Mouse (Mus musculus) natural killer cell, adult 2 months (primary cell): ENCODE data around the gene Cox17.

Experiments used
- DNase-seq, 2 experiments: peaks; one replicate each; pipeline ENCODE4 v3.0.0; 2022; ENCODE audit warnings: low spot score in 2 of 2

The Cox17 gene

DNA sequence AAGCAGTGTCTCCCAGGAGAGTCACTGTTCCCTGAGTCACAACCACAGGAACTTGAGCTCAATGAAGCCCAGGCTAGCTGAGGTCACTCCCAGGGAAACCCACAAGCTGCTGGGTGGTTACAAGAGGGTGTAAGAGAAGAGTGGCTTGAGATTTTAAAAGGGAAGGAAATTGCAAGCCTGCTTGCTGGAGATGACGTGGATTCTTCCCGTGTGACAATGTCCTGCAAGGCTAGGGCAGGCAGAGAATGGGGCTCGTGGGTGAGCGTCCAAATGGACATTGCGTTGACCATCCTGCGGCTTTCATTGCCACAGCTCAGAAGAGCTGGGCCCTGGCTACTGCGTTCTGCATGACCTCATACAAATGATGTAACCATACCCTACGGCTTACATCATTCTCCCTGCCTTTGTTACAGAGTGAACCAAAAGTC, 47.4 kb downstream of the Cox17 start:
- DNase-seq: no peak

DNA sequence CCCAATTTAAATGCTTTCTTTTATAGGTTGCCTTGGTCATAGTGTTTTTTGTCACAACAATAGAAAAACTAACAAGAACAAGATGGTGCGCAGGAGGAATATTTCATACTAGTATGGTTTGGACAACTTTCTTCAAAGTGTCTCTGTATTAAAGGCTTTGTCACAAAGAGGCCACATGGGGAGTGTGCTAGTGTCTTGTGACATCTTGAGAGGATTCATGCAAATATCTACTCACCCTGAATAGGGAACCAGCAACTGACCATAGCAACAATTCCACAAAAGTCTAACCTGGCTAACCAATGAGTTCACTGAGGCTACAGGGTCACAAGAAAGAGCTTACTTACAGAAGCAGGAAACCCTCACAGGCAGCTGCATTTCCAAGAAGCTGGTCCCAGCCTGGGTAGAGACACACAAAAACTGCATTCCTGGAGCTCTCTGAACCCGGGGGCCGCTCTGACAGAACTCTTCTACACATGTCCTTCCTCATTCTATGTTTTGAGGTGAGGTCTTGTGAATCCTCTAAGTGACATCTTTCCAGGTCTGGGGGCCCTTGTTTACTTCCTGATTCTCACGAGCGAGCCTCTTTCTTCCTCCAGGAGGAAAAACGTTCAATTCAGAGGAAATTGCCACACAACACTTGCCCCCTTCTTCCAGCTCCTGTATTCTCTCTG, 48.4 kb downstream of the Cox17 start:
- DNase-seq: no peak

DNA sequence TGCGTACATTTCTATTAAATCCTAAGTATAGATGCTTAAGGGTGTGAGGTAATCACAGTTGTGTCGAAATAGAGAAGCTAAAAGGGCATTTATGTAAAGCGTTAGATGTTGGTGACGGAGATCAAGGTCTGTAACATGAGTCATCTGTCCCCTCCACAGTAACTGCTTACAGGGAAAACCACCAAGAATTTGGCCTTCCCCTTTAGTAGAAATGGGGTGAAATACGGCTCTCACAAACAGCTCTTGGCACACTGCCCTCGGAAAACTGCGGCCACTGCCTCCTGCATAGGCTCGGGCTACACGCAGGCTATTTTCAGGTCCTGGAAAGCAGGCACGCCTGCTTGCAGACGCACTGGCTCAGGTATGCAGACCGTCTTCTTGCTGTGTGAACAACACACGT, 49.4 kb downstream of the Cox17 start:
- peak; percentile 54 to 68 for DNase-seq

DNA sequence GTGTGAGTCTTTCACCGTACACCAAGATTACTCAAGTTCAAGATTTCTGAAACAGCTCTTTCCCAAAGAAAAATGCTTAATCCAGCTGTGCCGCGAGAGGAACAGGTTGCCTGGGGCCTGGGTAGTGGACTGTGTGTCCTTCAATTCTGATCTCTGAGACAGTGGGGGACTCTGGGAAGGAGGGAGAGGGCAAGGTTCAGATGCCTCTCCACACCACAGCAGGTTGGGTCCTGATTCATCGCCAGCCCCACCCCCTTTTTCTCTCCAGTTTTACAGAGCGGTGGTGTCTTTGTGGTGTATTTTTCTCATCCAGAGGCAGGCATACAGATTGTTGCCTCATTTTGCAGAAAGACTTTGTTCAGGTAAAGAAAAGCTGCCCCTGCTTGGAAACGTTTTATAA, 51.5 kb downstream of the Cox17 start:
- DNase-seq: no peak

DNA sequence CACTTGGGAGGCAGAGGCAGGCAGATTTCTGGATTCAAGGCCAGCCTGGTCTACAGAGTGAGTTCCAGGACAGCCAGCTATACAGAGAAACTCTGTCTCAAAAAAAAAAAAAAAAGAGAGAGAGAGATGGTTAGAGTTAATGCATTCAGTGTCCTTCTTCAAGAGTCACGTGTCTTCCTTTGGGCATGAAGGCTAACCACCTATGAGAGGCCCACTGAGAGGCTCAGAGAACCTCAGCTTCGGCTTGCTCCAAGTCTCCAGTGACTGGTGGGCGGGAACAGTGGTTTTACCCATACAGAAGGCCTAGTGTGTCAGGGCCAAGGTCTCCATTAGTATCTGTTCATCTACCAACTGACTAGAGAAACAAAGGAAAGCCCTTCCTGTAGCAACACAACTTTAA, 52.3 kb downstream of the Cox17 start:
- DNase-seq: peak; percentile 23 to 58

DNA sequence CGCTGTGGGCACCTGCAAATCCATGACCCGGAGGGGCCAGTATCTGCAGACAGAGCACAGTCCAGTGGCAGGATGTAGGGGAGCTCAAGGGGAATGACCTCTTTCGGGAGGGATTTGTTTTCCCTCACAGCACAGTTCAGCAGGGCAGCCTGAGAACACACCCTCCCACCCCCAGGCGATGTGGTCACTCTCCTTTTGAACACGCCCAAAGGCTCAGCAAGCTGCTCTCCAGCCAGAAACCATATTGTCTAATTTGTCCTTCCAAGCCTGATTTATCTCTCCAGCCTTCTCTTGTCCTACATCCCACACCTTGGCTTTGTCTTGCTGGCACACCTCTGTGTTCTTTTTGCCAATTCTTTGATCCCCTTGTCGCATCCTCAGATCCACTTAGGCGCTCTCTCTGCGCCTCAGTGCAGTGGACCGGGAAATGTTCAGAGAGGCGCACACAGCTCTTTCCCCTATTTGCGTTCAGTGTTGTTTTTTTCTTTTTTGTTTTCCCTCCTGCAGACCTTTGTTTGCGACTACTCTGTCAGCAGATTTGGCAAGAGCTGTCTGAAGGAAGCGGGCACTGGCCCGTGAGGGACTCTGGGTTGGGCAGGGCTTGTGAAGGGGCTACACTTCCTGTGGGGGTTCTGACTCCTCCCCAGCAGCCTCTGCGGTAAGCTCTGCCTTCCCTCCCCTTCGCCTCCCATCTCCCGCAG, 52.9 kb downstream of the Cox17 start:
- DNase-seq: peak; percentile 51 to 59

DNA sequence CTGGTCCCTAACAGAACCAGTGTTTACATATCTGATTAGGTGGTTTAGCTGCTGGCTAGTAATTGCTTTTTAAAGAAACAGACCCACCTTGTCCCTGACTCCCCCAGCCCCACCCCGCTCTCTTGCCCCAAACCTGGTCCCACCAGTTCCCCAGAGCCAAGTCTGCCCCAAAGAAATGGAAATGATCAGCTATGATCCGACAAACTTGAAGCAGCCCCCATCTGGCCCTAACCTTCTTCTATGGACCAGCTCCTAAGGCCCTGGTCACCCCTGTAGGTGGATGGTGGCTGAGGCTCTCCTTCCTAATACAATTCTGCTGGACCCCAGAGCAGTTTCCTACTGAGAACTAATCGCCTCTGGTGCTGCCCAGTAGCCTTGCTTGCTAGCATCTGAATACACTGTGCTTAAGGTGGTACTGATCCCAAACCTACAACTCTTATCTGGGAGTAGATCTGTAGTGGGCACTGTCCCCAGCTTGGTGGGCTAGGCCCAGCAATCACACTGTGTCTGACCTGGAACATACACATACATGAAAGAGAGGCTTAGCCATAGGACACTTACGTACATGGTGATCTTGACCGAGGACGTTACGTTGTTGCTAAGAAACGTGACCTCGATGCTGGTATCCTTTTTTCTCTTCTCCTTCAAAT, 53.6 kb downstream of the Cox17 start:
- DNase-seq: no peak

DNA sequence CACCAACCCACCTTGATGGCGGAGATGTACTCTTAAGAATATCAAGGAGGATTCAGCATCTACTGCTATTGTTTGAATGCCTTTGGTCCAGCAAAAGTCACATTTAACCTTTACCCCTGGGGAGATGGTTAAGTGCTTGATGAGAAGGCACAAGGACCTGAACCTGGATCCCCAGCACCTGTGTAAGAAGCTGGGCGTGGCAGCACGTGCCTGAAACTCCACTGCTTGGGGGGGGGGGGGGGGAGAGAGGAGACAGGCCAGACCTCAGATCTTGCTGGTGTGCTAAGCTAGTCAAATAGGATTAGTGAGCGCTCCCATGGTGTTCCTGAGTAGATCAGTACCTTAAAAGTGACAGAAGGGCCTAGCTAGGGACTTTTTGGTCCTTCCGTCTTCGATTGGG, 54.7 kb downstream of the Cox17 start:
- DNase-seq: no peak
